Mouse (Mus musculus) ovary, postnatal 36 days (tissue): ENCODE data around the gene Plekha4.

Source experiments
- DNase-seq: peaks from one replicate; pipeline ENCODE4 v3.0.0; 2022; ENCODE audit warnings: low spot score, mixed read lengths

The Plekha4 gene

GRCm38 (mm10) chr7:45568601-45569473, 42.7 kb downstream of the Plekha4 start:
- DNase-seq = no peak

GRCm38 (mm10) chr7:45570103-45570741, 44.1 kb downstream of the Plekha4 start, which contains the start of gene Bcat2:
TSS of gene Bcat2 (plus strand) at chr7:45570153.
- peak; percentile 82 for DNase-seq

DNA sequence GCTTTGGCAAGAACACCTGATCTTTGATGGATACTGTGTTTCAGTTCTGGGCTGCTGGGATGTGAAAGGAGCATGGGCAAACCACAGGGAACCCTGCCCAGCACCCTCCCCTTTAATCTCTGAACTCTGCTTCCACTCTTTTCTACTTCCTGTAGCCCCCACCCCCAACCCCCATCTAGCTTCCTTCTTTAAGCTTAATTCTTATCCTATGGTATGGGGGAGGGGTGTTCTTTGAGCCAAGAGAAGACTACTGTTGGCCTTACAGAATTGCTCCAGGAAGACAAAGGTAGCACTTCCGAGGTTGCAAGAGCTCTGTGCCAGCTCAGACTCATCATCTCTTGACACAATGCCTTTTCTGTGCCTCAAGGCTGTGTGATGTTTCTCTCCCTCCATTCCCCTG, 45.8 kb downstream of the Plekha4 start:
- DNase-seq = no peak

- DNase-seq = no peak
These were observed 47.8 kb downstream of the Plekha4 start for GRCm38 (mm10) chr7:45573954-45574353.

GRCm38 (mm10) chr7:45574472-45575379, 48.6 kb downstream of the Plekha4 start:
- DNase-seq = no peak

DNA sequence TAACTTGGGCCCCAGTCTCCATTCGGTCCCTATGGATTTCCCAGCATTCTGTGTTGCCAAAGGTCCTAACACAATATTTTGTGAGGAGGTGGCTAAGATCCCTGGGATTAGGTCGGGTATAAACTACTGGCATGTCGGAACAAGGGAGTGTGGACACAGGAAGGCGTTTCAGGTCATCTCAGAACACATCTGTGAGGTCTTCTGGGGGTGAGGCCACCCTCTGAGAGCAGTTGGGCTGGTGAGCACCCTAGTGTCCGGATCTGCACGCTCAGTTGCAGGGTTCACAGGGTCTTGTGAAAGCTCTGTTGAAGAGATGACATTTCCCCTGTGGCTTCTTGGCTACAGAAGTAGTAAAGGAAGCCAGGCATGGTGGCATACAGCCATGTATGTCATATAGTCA, 59.8 kb downstream of the Plekha4 start:
- no peak for DNase-seq

GRCm38 (mm10) chr7:45587631-45588592, 61.8 kb downstream of the Plekha4 start:
- no peak for DNase-seq

DNA sequence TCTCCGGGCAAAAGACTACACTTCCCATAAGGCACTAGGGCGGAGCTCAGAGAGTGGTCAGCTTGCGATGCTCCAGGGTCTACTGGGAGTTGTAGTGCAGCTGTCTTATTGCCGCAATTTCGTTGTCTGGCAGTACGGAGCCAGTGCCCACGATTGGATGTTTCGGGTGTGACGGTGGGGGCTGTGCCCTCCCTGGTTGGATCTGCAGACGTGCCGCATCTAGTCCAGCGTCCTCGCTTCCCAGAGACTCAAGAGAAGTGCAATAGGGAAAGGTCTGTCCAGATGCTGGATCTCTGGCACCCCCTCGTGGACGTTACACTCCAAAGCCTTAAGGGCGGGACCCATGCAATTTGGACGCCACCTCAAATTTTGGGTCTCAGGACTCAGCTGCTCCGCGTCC, 63.0 kb downstream of the Plekha4 start:
- DNase-seq = peak; percentile 88

- no peak for DNase-seq
These were observed 63.8 kb downstream of the Plekha4 start for GRCm38 (mm10) chr7:45589898-45590297.

DNA sequence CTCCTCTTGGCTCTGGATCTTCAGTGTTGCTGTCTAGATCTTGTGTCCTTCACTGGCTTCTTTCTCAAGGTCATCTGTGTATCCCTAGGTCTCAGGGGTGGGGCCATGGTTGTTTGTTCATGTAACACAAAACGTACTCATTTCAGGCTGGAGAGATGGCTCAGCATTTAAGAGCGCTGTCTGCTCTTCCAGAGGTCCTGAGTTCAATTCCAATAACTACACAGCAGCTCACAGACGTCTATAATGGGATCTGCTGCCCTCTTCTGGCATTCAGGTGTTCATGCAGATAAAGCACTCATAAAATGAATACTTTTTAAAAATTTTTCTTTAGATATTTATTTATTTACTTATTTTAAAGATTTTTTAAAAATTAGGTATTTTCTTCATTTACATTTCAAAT, 64.7 kb downstream of the Plekha4 start:
- DNase-seq = no peak

DNA sequence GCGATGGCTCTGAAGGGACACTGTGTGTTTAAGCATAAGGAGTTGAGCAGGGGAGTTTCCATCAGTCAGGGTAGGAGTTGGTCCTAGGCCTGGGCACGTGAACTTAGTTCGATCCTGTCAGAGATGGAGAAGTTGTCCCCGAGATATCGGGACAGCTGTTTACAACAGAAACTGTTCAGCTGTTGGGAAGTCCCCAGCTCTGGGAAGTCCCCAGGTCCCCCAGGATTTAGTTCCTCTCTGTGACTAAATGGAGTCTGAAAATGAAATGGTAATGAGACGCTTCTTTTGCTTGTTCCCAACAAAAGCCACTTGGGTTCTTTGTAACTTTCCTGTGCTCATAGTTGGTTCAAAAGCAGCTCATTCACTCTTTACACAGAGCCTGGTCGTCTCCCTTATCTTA, 65.8 kb downstream of the Plekha4 start:
- DNase-seq = no peak

DNA sequence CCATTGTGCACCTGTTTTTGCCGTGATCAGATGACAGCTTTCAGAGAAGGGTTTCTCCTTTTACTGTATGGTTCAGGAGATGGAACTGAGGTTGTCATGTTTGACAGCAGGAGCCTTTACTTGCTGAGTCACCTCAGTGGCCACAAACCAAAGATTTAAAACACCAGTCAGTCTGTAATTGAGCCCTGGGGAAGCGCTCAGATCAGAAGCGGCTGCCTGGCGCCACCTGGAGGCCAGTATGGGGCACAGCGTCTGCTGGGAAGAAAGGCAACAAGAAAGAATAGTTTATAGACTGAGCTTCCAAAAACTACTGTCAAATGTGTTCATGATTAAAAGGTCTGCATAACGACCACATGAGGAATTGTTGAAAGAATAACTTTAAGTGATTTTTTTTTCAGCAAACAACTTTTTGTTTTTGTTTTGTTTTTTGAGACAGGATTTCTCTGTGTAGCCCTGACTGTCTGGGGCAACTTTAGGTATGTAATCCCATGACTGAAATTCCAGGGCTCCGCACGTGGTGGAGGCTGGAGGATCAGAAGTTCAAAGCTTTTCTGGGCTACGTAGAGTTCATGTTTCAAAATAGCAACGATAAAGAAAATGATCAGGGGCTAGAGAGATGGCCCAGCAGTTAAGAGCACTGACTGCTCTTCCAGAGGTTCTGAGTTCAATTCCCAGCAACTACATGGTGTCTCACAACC, 67.1 kb downstream of the Plekha4 start:
- DNase-seq = peak; percentile 69

- DNase-seq = no peak
These were observed 69.0 kb downstream of the Plekha4 start for GRCm38 (mm10) chr7:45595176-45595575.

- DNase-seq = no peak
These were observed 70.0 kb downstream of the Plekha4 start for GRCm38 (mm10) chr7:45596107-45596506.

DNA sequence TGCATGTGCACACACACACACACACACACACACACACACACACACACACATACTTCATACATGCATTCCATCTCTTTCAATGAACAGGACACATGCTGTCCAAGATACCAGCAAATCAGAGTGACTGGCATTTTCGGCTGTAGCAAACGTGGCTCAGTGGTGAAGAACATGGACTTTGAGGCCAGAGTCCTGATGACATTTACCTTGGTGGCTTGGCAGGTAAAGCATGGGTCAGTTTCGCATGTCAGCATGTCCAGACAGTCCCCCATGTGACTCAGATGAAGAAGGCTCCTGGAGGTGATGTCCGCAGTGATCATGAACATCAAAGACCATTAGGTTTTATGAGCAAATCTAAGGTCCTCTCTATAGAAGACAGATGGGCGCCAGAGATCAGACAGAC, 70.9 kb downstream of the Plekha4 start:
- DNase-seq = no peak

DNA sequence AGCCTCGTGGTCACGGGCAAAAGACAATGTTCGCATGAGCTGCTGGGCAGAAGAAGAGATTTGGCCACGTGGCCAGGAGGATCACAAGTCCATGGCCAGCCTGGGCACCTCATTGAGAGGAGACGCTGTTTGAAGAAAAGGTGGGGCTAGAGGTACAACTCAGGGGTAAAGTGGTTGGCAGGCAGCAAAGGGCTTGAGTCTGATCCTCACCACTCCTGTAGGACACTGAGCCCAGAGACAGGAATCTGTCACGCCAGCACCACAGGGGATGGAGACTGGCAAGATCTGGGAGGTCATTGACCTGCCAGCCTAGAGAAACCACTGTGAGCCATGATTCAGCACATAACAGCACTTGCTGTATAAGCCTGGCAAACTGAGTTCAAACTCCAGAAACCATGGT, 71.4 kb downstream of the Plekha4 start:
- no peak for DNase-seq

DNA sequence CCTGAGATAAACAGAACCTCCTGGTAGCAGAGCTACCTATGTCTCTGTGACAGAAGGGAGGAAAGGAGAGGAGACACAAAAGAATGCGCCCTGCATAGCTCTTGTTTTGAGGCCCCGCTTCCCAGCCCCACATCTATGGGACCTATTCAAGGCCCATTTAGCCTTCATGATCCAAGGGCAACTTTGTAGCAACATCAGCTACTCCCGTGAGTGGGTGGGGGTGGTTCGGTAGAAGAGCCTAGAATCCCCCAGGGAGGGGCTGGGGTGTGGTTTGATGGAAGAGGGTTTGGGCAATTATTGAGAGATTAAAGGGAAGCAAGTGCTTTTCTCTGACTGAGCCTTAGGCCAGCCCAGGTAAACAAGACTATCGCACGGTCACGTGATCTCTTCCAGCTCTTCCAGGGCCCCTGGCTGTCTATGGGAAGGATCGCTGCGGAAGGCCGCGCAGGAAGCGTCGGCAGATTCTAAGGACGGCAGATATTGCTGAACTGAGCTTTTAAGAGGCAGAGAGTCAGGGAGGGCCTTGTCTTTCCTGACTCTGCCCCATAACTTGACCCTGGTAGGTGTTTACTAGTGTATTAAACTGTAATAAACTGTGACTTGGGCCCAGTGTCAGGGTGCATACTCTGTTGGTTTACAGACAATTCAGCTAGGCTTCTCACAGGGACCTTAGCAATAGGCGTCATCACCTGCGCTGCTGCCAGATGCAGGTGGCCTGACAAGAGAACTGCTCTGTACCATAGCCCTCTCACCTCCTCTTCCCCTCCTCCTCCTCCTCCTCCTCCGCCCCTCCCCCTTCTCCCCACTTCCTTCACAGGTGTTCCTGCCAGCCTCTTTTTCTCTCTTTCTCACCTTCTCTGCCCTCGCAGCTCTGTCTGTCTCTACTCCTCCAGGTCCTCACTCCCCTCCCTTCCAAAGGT, 73.1 kb downstream of the Plekha4 start:
- no peak for DNase-seq
